13 mouse cellular contexts compared by ENCODE assay signal in the genomic region with DNA sequence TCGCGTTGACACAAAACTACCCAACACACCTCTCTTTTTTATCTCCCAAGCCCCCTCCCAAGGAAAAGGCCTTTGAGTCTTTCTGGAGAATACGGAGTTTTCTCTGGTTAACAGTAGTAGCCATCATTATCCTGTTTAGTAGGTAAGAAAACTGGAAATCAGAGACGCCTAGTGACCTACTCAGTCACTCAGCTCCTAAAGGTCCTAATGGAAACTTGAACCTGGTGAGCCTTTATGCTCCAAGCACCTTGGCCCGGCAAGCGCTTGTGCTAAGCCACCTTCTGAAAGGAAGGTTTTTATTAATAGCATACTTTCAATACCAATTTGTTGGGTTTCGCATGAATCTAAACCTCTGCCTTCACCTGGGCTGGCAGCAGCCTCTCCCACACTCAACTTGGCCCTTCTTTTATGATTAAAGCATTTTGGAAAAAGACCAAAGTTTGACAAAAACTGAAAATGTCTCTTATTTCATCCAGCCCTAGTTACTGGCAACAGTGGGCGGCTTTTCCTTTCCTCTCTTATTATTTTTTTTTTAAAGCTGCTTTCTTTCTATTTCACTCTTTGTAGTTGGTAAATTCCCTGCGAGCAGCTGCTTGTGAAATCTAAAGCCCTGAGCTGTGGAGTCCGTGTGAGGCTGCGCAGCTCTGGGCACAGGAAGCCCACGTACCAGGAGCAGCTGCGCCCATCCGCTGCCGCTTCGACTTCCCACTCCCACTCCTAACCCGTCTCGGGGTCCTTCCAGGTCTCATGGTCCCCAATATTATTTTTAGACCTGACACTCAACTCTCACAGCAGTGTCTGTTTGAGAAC.
DNase-seq lines count a peak whose midpoint lies in the region; ATAC-seq and TF ChIP-seq lines count a peak whose summit lies in the region.
"Had no signal": no experiment of that assay in that cellular context is flagged by ENCODE, and none has a peak within 500 bp of the region (broad histone marks: within the 10 kb centered on the region; RNA-seq: fewer than 3 reads in every experiment).

No protein-coding gene starts in this region.

- TF ChIP-seq CTCF in hindbrain, postnatal 0 days (IDR thresholded peaks at IDR 0.05; ENCODE audit: low read depth), result no peak

- peaks cover 39% of the 10 kb centered on the region for H3K4me1 ChIP-seq in midbrain, embryonic 15.5 days
- peaks cover 27% of the 10 kb centered on the region for H3K4me1 ChIP-seq in midbrain, embryonic 14.5 days (ENCODE audit: control insufficient read depth, insufficient read depth, low read length)
- peaks cover 7% of the 10 kb centered on the region; the same call in 1 of the 2 replicates for H3K4me1 ChIP-seq in hindbrain, postnatal 0 days (ENCODE audit: insufficient read depth, low read length)
- H3K4me1 ChIP-seq: stomach, embryonic 15.5 days had no signal

- no peak for ATAC-seq in midbrain, embryonic 15.5 days (replicated peaks)
- ATAC-seq in midbrain, embryonic 14.5 days (ENCODE audit: low FRiP score, low TSS enrichment), result no peak
- no peak for ATAC-seq in hindbrain, postnatal 0 days

- H3K27ac ChIP-seq in midbrain, embryonic 15.5 days, result peak overlapping the region; percentile 36; the same call in 1 of the 2 replicates
- no peak overlapping the region for H3K27ac ChIP-seq in midbrain, embryonic 14.5 days (replicated peaks; ENCODE audit: low read depth, low read length)
- no peak overlapping the region for H3K27ac ChIP-seq in hindbrain, postnatal 0 days
- H3K27ac ChIP-seq: heart, embryonic 15.5 days; stomach, embryonic 15.5 days had no signal

- H3K36me3 ChIP-seq in midbrain, embryonic 15.5 days (replicated peaks), result no peaks in the 10 kb centered on the region
- H3K36me3 ChIP-seq in midbrain, embryonic 14.5 days (ENCODE audit: control insufficient read depth, insufficient read depth, low read length), result no peaks in the 10 kb centered on the region
- no peaks in the 10 kb centered on the region for H3K36me3 ChIP-seq in hindbrain, postnatal 0 days (ENCODE audit: insufficient read depth, low read length)
- H3K36me3 ChIP-seq: G1E; heart, embryonic 15.5 days; stomach, embryonic 15.5 days had no signal

- H3K27me3 ChIP-seq in midbrain, embryonic 15.5 days (replicated peaks), result no peaks in the 10 kb centered on the region
- no peaks in the 10 kb centered on the region for H3K27me3 ChIP-seq in midbrain, embryonic 14.5 days (ENCODE audit: control insufficient read depth, insufficient read depth, low read length)
- no peaks in the 10 kb centered on the region for H3K27me3 ChIP-seq in hindbrain, postnatal 0 days (ENCODE audit: insufficient read depth, low read length)
- H3K27me3 ChIP-seq: heart, embryonic 15.5 days; stomach, embryonic 15.5 days had no signal

- H3K4me2 ChIP-seq in midbrain, embryonic 15.5 days, result no peak overlapping the region
- no peak overlapping the region for H3K4me2 ChIP-seq in midbrain, embryonic 14.5 days (ENCODE audit: low read length)
- H3K4me2 ChIP-seq in hindbrain, postnatal 0 days (ENCODE audit: low read depth, low read length), result no peak overlapping the region
- H3K4me2 ChIP-seq: heart, embryonic 15.5 days; liver, embryonic 11.5 days; stomach, embryonic 15.5 days had no signal

- 83% methylated on average over 18 of the region's 18 CpGs for WGBS in midbrain, embryonic 15.5 days
- WGBS in midbrain, embryonic 14.5 days, result 91% methylated on average over 18 of the region's 18 CpGs
- WGBS in hindbrain, postnatal 0 days, result 84% methylated on average over 18 of the region's 18 CpGs

- H3K4me3 ChIP-seq in midbrain, embryonic 15.5 days, result no peak overlapping the region
- H3K4me3 ChIP-seq in midbrain, embryonic 14.5 days (replicated peaks; ENCODE audit: low read depth, low read length), result no peak overlapping the region
- no peak overlapping the region for H3K4me3 ChIP-seq in hindbrain, postnatal 0 days (ENCODE audit: low read length)
- H3K4me3 ChIP-seq: heart, embryonic 15.5 days; megakaryocyte, embryonic 14.5 days; stomach, embryonic 15.5 days had no signal

- H3K9me3 ChIP-seq in midbrain, embryonic 15.5 days, result no peaks in the 10 kb centered on the region
- H3K9me3 ChIP-seq in midbrain, embryonic 14.5 days (ENCODE audit: control insufficient read depth, low read length), result no peaks in the 10 kb centered on the region
- H3K9me3 ChIP-seq in hindbrain, postnatal 0 days (ENCODE audit: low read length), result no peaks in the 10 kb centered on the region
- H3K9me3 ChIP-seq: G1E; heart, embryonic 15.5 days; megakaryocyte, embryonic 14.5 days; stomach, embryonic 15.5 days had no signal

- no peak overlapping the region for H3K9ac ChIP-seq in midbrain, embryonic 15.5 days
- no peak overlapping the region for H3K9ac ChIP-seq in midbrain, embryonic 14.5 days (replicated peaks; ENCODE audit: low read length)
- H3K9ac ChIP-seq in hindbrain, postnatal 0 days (replicated peaks; ENCODE audit: low read length), result no peak overlapping the region
- H3K9ac ChIP-seq: heart, embryonic 15.5 days; stomach, embryonic 15.5 days had no signal

- DNase-seq in midbrain, embryonic 14.5 days, result no peak
- peak; percentile 87 for DNase-seq in brain, adult 2 months (ENCODE audit: low read depth, low spot score)
- peak; percentile 53 for DNase-seq in layer of hippocampus, adult 8-10 months (ENCODE audit: low spot score in 2 of 2)
- DNase-seq in right cerebral cortex, adult 2 months (ENCODE audit: low spot score in 2 of 2), result peak; percentile 67 to 72
- DNase-seq in kidney, postnatal 10 days, result no peak
- no peak for DNase-seq in hindbrain, postnatal 0 days (ENCODE audit: low spot score)
- DNase-seq: kidney, adult 18-20 months had no signal

Comparison
In these comparisons a context has a peak if more than half of its experiments do, and no peak if none do; other contexts are left out.
1. DNase-seq: peak in brain, adult 2 months (single experiment), layer of hippocampus, adult 8-10 months (2 of 2) and right cerebral cortex, adult 2 months (2 of 2); none in midbrain, embryonic 14.5 days (single experiment), kidney, postnatal 10 days (single experiment) and hindbrain, postnatal 0 days (single experiment).